Mouse (Mus musculus): ENCODE measurements at regions not wholly inside any gene's neighbourhood (a gene's known extent, or its start where the extent isn't known, plus 50 kb on each side); places are given as distances from the start of the nearest gene placed in this dataset.

GRCm38 (mm10) chr3:51087076-51087475 lies 137.2 kb upstream of the Noct start:
- Histone ChIP-seq H3K36me3 (ENCODE audit: control insufficient read depth in 1 of 2, insufficient read depth in 2 of 2, low read length in 2 of 2) (no peaks in the 10 kb centered on the region), H3K27me3 (ENCODE audit: control insufficient read depth in 1 of 2, insufficient read depth in 2 of 2, low read length in 2 of 2) (peaks cover 0 to 1% of the 10 kb centered on the region in 2 experiments; a peak in 2 of 4 replicates), H3K79me2 (ENCODE audit: control insufficient read depth, insufficient read depth, low read length, poor library complexity) (no peaks in the 10 kb centered on the region), H3K9me3 (replicated peaks; ENCODE audit: insufficient read depth, low read length) (no peaks in the 10 kb centered on the region), H3K9ac (ENCODE audit: control insufficient read depth, low read depth, low read length, poor library complexity, severe bottlenecking) (no peak overlapping the region), H3K4me3 (ENCODE audit: control insufficient read depth in 1 of 2, insufficient read depth in 1 of 2, low read depth in 2 of 2, low read length in 2 of 2) (no peak overlapping the region), H3K4me1 (ENCODE audit: control insufficient read depth in 1 of 2, insufficient read depth in 2 of 2, low read length in 2 of 2) (no peaks in the 10 kb centered on the region), H3K27ac (ENCODE audit: control insufficient read depth, low read depth, low read length) (no peak overlapping the region)
- no peak for TF ChIP-seq USF2 (IDR thresholded peaks at IDR 0.05; ENCODE audit: borderline replicate concordance in 1 of 2, insufficient read depth in 1 of 2, low read depth in 1 of 2, low read length in 2 of 2)
- TF ChIP-seq TCF12 (IDR thresholded peaks at IDR 0.05; ENCODE audit: low read depth, low read length), result no peak
- TF ChIP-seq MYB (IDR thresholded peaks at IDR 0.05; ENCODE audit: low read depth, low read length), result no peak
- TF ChIP-seq ELF1 (IDR thresholded peaks at IDR 0.05; ENCODE audit: low read depth, low read length), result no peak
- no peak for TF ChIP-seq CHD2 (IDR thresholded peaks at IDR 0.05; ENCODE audit: low read length)
- no peak for TF ChIP-seq E2F4 (IDR thresholded peaks at IDR 0.05; ENCODE audit: borderline replicate concordance, low read depth, low read length)
- TF ChIP-seq MEF2A (IDR thresholded peaks at IDR 0.05; ENCODE audit: extremely low read depth, insufficient replicate concordance, low read depth, low read length, poor library complexity, severe bottlenecking), result no peak
- TF ChIP-seq MAZ (IDR thresholded peaks at IDR 0.05; ENCODE audit: low read depth, low read length), result no peak
- TF ChIP-seq POLR2AphosphoS2 (IDR thresholded peaks at IDR 0.05; ENCODE audit: low read length), result no peak
- TF ChIP-seq RAD21 (IDR thresholded peaks at IDR 0.05; ENCODE audit: low read depth, low read length), result no peak
- no peak for TF ChIP-seq ZNF384 (IDR thresholded peaks at IDR 0.05; ENCODE audit: low read depth, low read length)
- no peak for DNase-seq (ENCODE audit: low read depth, low spot score)

GRCm38 (mm10) chr3:51089036-51089669 lies 135.1 kb upstream of the Noct start:
- no peak overlapping the region for H3K27ac ChIP-seq (ENCODE audit: control insufficient read depth, low read depth, low read length)
- H3K79me2 ChIP-seq (ENCODE audit: control insufficient read depth, insufficient read depth, low read length, poor library complexity), result no peaks in the 10 kb centered on the region
- no peak overlapping the region for H3K4me3 ChIP-seq (ENCODE audit: control insufficient read depth in 1 of 2, insufficient read depth in 1 of 2, low read depth in 2 of 2, low read length in 2 of 2)
- TF ChIP-seq ETS1 (IDR thresholded peaks at IDR 0.05; ENCODE audit: low read depth, low read length) (no peak), NELFE (IDR thresholded peaks at IDR 0.05; ENCODE audit: low read depth, low read length) (no peak), NRF1 (IDR thresholded peaks at IDR 0.05; ENCODE audit: insufficient read depth, low read depth, low read length, poor library complexity, severe bottlenecking) (no peak), TAL1 (IDR thresholded peaks at IDR 0.05; ENCODE audit: low read length) (no peak), CTCF (IDR thresholded peaks at IDR 0.05 in 2 of 3, conservative IDR thresholded peaks at IDR 0.05 in 1 of 3; ENCODE audit: control insufficient read depth in 1 of 3, insufficient read depth in 1 of 3, low read depth in 2 of 3, low read length in 3 of 3, poor library complexity in 1 of 3, severe bottlenecking in 1 of 3) (no peak), EP300 (IDR thresholded peaks at IDR 0.05; ENCODE audit: low read depth in 1 of 2, low read length in 2 of 2) (no peak), POLR2AphosphoS5 (IDR thresholded peaks at IDR 0.05; ENCODE audit: borderline replicate concordance, low read depth, low read length) (no peak), TCF12 (IDR thresholded peaks at IDR 0.05; ENCODE audit: low read depth, low read length) (no peak), ZMIZ1 (IDR thresholded peaks at IDR 0.05; ENCODE audit: low read depth, low read length) (no peak), MAX (IDR thresholded peaks at IDR 0.05; ENCODE audit: low read length) (no peak), KAT2A (conservative IDR thresholded peaks at IDR 0.05; ENCODE audit: low read depth, low read length) (no peak), SMC3 (IDR thresholded peaks at IDR 0.05; ENCODE audit: low read depth, low read length) (no peak), CHD2 (IDR thresholded peaks at IDR 0.05; ENCODE audit: low read length) (no peak), SIN3A (IDR thresholded peaks at IDR 0.05; ENCODE audit: low read length) (no peak)
- no peaks in the 10 kb centered on the region for H3K4me1 ChIP-seq (ENCODE audit: control insufficient read depth in 1 of 2, insufficient read depth in 2 of 2, low read length in 2 of 2)
- no peak overlapping the region for H3K9ac ChIP-seq (ENCODE audit: control insufficient read depth, low read depth, low read length, poor library complexity, severe bottlenecking)
- DNase-seq (ENCODE audit: low read depth, low spot score), result no peak
- H3K27me3 ChIP-seq (ENCODE audit: control insufficient read depth in 1 of 2, insufficient read depth in 2 of 2, low read length in 2 of 2), result peaks cover 0 to 5% of the 10 kb centered on the region in 2 experiments; a peak in 2 of 4 replicates
- no peaks in the 10 kb centered on the region for H3K36me3 ChIP-seq (ENCODE audit: control insufficient read depth in 1 of 2, insufficient read depth in 2 of 2, low read length in 2 of 2)
- no peaks in the 10 kb centered on the region for H3K9me3 ChIP-seq (replicated peaks; ENCODE audit: insufficient read depth, low read length)

Data from MEL (cell line).